Comparison of ENCODE assay signal across 11 mouse cellular contexts in the genomic region with DNA sequence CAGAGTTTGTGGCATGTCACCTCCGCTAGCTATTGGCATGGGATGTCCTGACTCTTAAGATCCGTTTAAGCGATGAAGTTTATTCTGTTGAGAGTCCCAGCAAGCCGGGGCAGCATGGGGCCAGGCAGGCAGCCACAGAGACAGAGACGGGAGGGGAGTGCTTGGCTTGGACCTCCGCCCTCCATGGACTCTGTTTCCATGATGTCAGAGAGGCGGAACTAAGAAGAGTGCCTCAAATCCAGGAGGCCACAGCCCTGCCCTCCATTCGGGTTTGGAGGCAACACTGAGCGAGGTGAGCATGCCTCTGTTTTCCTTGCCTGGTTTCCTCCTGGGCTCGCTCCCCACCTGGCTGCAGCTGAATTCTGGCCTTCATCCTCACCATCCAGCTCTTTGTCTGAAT.
DNase-seq lines count a peak whose midpoint lies in the region; ATAC-seq and TF ChIP-seq lines count a peak whose summit lies in the region.
"Had no signal": no experiment of that assay in that cellular context is flagged by ENCODE, and none has a peak within 500 bp of the region (broad histone marks: within the 10 kb centered on the region; RNA-seq: fewer than 3 reads in every experiment).

No protein-coding gene starts in this region.

- no peaks in the 10 kb centered on the region for H3K27me3 ChIP-seq in kidney, embryonic 16.5 days (ENCODE audit: insufficient read depth, low read length)
- no peaks in the 10 kb centered on the region for H3K27me3 ChIP-seq in stomach, embryonic 15.5 days (replicated peaks)
- H3K27me3 ChIP-seq in thymus, adult 2 months (ENCODE audit: control insufficient read depth, insufficient read depth, low read length), result no peaks in the 10 kb centered on the region
- H3K27me3 ChIP-seq in hindbrain, embryonic 16.5 days (replicated peaks; ENCODE audit: control insufficient read depth, insufficient read depth, low read length), result no peaks in the 10 kb centered on the region
- H3K27me3 ChIP-seq: CH12.LX had no signal

- peaks cover 45% of the 10 kb centered on the region for H3K4me1 ChIP-seq in kidney, embryonic 16.5 days (ENCODE audit: insufficient read depth, low read length)
- H3K4me1 ChIP-seq in stomach, embryonic 15.5 days, result peaks cover 9% of the 10 kb centered on the region
- H3K4me1 ChIP-seq in thymus, adult 2 months (replicated peaks; ENCODE audit: control insufficient read depth, insufficient read depth, low read length), result no peaks in the 10 kb centered on the region
- H3K4me1 ChIP-seq in hindbrain, embryonic 16.5 days (ENCODE audit: control insufficient read depth, insufficient read depth, low read depth, low read length), result peaks cover 3% of the 10 kb centered on the region; the same call in 1 of the 2 replicates

- peak overlapping the region; percentile 26; the same call in 1 of the 2 replicates for H3K4me2 ChIP-seq in kidney, embryonic 16.5 days (replicated peaks; ENCODE audit: low read depth, low read length)
- no peak overlapping the region for H3K4me2 ChIP-seq in stomach, embryonic 15.5 days
- H3K4me2 ChIP-seq in hindbrain, embryonic 16.5 days (ENCODE audit: low read length), result no peak overlapping the region

- WGBS in kidney, embryonic 16.5 days, result 43% methylated on average over 9 of the region's 10 CpGs
- WGBS in stomach, embryonic 15.5 days, result 48% methylated on average over 10 of the region's 10 CpGs
- 89% methylated on average over 10 of the region's 10 CpGs for WGBS in thymus, adult 2 months
- 73% methylated on average over 10 of the region's 10 CpGs for WGBS in hindbrain, embryonic 16.5 days

- 0 out of 2 replicates have a peak, but pooled peaks cover 3% of the 10 kb centered on the region for H3K36me3 ChIP-seq in kidney, embryonic 16.5 days (ENCODE audit: insufficient read depth, low read length)
- H3K36me3 ChIP-seq in stomach, embryonic 15.5 days, result no peaks in the 10 kb centered on the region
- no peaks in the 10 kb centered on the region for H3K36me3 ChIP-seq in thymus, adult 2 months (ENCODE audit: control insufficient read depth, insufficient read depth, low read length)
- no peaks in the 10 kb centered on the region for H3K36me3 ChIP-seq in hindbrain, embryonic 16.5 days (ENCODE audit: control insufficient read depth, insufficient read depth, low read length)

- intact Hi-C loops in left cerebral cortex, postnatal 4 days (cut with DNase I), result no loop called here

- peak; percentile 8; the same call in 1 of the 2 replicates for ATAC-seq in kidney, embryonic 16.5 days (ENCODE audit: low FRiP score, low TSS enrichment)
- peak; percentile 45; the same call in 1 of the 2 replicates for ATAC-seq in stomach, embryonic 15.5 days (ENCODE audit: insufficient read depth, low FRiP score, low read depth)
- ATAC-seq in hindbrain, embryonic 16.5 days, result no peak

- no peak overlapping the region for H3K4me3 ChIP-seq in kidney, embryonic 16.5 days (ENCODE audit: low read length)
- no peak overlapping the region for H3K4me3 ChIP-seq in stomach, embryonic 15.5 days (replicated peaks)
- H3K4me3 ChIP-seq in thymus, adult 2 months (ENCODE audit: control insufficient read depth, insufficient read depth, low read length), result no peak overlapping the region
- no peak overlapping the region for H3K4me3 ChIP-seq in hindbrain, embryonic 16.5 days (ENCODE audit: low read length)

- no peak for TF ChIP-seq POLR2A in thymus, adult 2 months (IDR thresholded peaks at IDR 0.05; ENCODE audit: control insufficient read depth, extremely low read depth, insufficient read depth, low read length, poor library complexity)

- DNase-seq in left cerebral cortex, postnatal 4 days, result peak; percentile 28
- DNase-seq in left cerebral cortex, adult 8-10 months (ENCODE audit: low spot score in 2 of 2), result no peak
- DNase-seq in heart, adult 9 months (ENCODE audit: low spot score in 2 of 2), result peak; percentile 76
- DNase-seq in thymus, adult 2 months, result no peak
- no peak for DNase-seq in right cerebral cortex, adult 18-20 months
- DNase-seq: cerebellum, adult 8-10 months had no signal

- H3K9ac ChIP-seq in kidney, embryonic 16.5 days (replicated peaks; ENCODE audit: low read length), result no peak overlapping the region; the same call in 1 of the 2 replicates
- no peak overlapping the region for H3K9ac ChIP-seq in stomach, embryonic 15.5 days
- no peak overlapping the region for H3K9ac ChIP-seq in hindbrain, embryonic 16.5 days (ENCODE audit: low read depth, low read length)
- H3K9ac ChIP-seq: liver, embryonic 14.5 days had no signal

- H3K27ac ChIP-seq in kidney, embryonic 16.5 days (ENCODE audit: low read length), result peak overlapping the region; percentile 74
- 0 out of 2 replicates have a peak overlapping the region, but pooled peaks have one; percentile 8 for H3K27ac ChIP-seq in stomach, embryonic 15.5 days
- H3K27ac ChIP-seq in thymus, adult 2 months (ENCODE audit: control insufficient read depth, insufficient read depth, low read length), result no peak overlapping the region
- no peak overlapping the region for H3K27ac ChIP-seq in hindbrain, embryonic 16.5 days (ENCODE audit: low read depth, low read length)
- H3K27ac ChIP-seq: liver, embryonic 14.5 days had no signal

- TF ChIP-seq CTCF in thymus, adult 2 months (IDR thresholded peaks at IDR 0.05; ENCODE audit: borderline replicate concordance, control insufficient read depth, extremely low read depth, insufficient read depth, low read length, poor library complexity), result no peak

- H3K9me3 ChIP-seq in kidney, embryonic 16.5 days (ENCODE audit: low read length), result no peaks in the 10 kb centered on the region
- no peaks in the 10 kb centered on the region for H3K9me3 ChIP-seq in stomach, embryonic 15.5 days
- H3K9me3 ChIP-seq in hindbrain, embryonic 16.5 days (ENCODE audit: control insufficient read depth, low read length), result no peaks in the 10 kb centered on the region

Comparison
In these comparisons a context has a peak if more than half of its experiments do, and no peak if none do; other contexts are left out.
1. DNase-seq: peak in left cerebral cortex, postnatal 4 days (single experiment) and heart, adult 9 months (2 of 2); none in left cerebral cortex, adult 8-10 months (0 of 2), thymus, adult 2 months (single experiment) and right cerebral cortex, adult 18-20 months (single experiment).
2. H3K27ac ChIP-seq: peak in kidney, embryonic 16.5 days (single experiment) and stomach, embryonic 15.5 days (single experiment); none in thymus, adult 2 months (single experiment) and hindbrain, embryonic 16.5 days (single experiment).